ENCODE assay signal across 24 mouse cellular contexts in genomic region chr10:98135026-98135425, GRCm38 (mm10).
DNase-seq lines count a peak whose midpoint lies in the region; ATAC-seq and TF ChIP-seq lines count a peak whose summit lies in the region.
"Had no signal": no experiment of that assay in that cellular context is flagged by ENCODE, and none has a peak within 500 bp of the region (broad histone marks: within the 10 kb centered on the region; RNA-seq: fewer than 3 reads in every experiment).

No protein-coding gene starts in this region.

- H3K4me1 ChIP-seq in forebrain, embryonic 16.5 days (replicated peaks; ENCODE audit: control insufficient read depth, insufficient read depth, low read length): no peaks in the 10 kb centered on the region
- no peaks in the 10 kb centered on the region for H3K4me1 ChIP-seq in forebrain, embryonic 11.5 days (replicated peaks; ENCODE audit: control insufficient read depth, insufficient read depth, low read length)
- no peaks in the 10 kb centered on the region for H3K4me1 ChIP-seq in lung, embryonic 16.5 days (replicated peaks; ENCODE audit: control insufficient read depth, insufficient read depth, low read length)
- no peaks in the 10 kb centered on the region for H3K4me1 ChIP-seq in midbrain, embryonic 14.5 days (ENCODE audit: control insufficient read depth, insufficient read depth, low read length)
- H3K4me1 ChIP-seq: embryonic facial prominence, embryonic 13.5 days; forebrain, embryonic 10.5 days; hindbrain, embryonic 12.5 days; hindbrain, embryonic 15.5 days had no signal

- WGBS in forebrain, embryonic 16.5 days: 31% methylated on average over 1 of the region's 1 CpGs
- WGBS in forebrain, embryonic 11.5 days: 73% methylated on average over 1 of the region's 1 CpGs
- 40% methylated on average over 1 of the region's 1 CpGs for WGBS in lung, embryonic 16.5 days
- 79% methylated on average over 1 of the region's 1 CpGs for WGBS in midbrain, embryonic 14.5 days

- H3K4me3 ChIP-seq in forebrain, embryonic 16.5 days (replicated peaks; ENCODE audit: low read length): no peak overlapping the region
- H3K4me3 ChIP-seq in forebrain, embryonic 11.5 days (ENCODE audit: low read depth, low read length): no peak overlapping the region
- no peak overlapping the region for H3K4me3 ChIP-seq in layer of hippocampus, adult 2 months
- H3K4me3 ChIP-seq in lung, embryonic 16.5 days (ENCODE audit: low read length): no peak overlapping the region
- no peak overlapping the region for H3K4me3 ChIP-seq in midbrain, embryonic 14.5 days (replicated peaks; ENCODE audit: low read depth, low read length)
- H3K4me3 ChIP-seq: embryonic facial prominence, embryonic 13.5 days; erythroblast, embryonic 14.5 days; forebrain, embryonic 10.5 days; gastrocnemius, adult 2 months; hindbrain, embryonic 12.5 days; hindbrain, embryonic 15.5 days had no signal

- no peaks in the 10 kb centered on the region for H3K27me3 ChIP-seq in forebrain, embryonic 16.5 days (replicated peaks; ENCODE audit: control insufficient read depth, insufficient read depth, low read length)
- no peaks in the 10 kb centered on the region for H3K27me3 ChIP-seq in forebrain, embryonic 11.5 days (ENCODE audit: control insufficient read depth, insufficient read depth, low read length)
- H3K27me3 ChIP-seq in lung, embryonic 16.5 days (ENCODE audit: control insufficient read depth, insufficient read depth, low read depth, low read length): no peaks in the 10 kb centered on the region
- H3K27me3 ChIP-seq in midbrain, embryonic 14.5 days (ENCODE audit: control insufficient read depth, insufficient read depth, low read length): no peaks in the 10 kb centered on the region
- H3K27me3 ChIP-seq: embryonic facial prominence, embryonic 13.5 days; hindbrain, embryonic 12.5 days; hindbrain, embryonic 15.5 days; Patski had no signal

- H3K36me3 ChIP-seq in forebrain, embryonic 16.5 days (ENCODE audit: control insufficient read depth, insufficient read depth): no peaks in the 10 kb centered on the region
- H3K36me3 ChIP-seq in forebrain, embryonic 11.5 days (ENCODE audit: control insufficient read depth, insufficient read depth, low read length): no peaks in the 10 kb centered on the region
- no peaks in the 10 kb centered on the region for H3K36me3 ChIP-seq in lung, embryonic 16.5 days (ENCODE audit: control insufficient read depth, insufficient read depth, low read length)
- H3K36me3 ChIP-seq in midbrain, embryonic 14.5 days (ENCODE audit: control insufficient read depth, insufficient read depth, low read length): no peaks in the 10 kb centered on the region
- H3K36me3 ChIP-seq: embryonic facial prominence, embryonic 13.5 days; forebrain, embryonic 10.5 days; hindbrain, embryonic 12.5 days; hindbrain, embryonic 15.5 days had no signal

- H3K9me3 ChIP-seq in forebrain, embryonic 16.5 days (ENCODE audit: control insufficient read depth, low read length): no peaks in the 10 kb centered on the region
- no peaks in the 10 kb centered on the region for H3K9me3 ChIP-seq in forebrain, embryonic 11.5 days (ENCODE audit: control insufficient read depth, low read length)
- H3K9me3 ChIP-seq in lung, embryonic 16.5 days (ENCODE audit: control insufficient read depth, low read length): no peaks in the 10 kb centered on the region
- H3K9me3 ChIP-seq in midbrain, embryonic 14.5 days (ENCODE audit: control insufficient read depth, low read length): no peaks in the 10 kb centered on the region
- H3K9me3 ChIP-seq: embryonic facial prominence, embryonic 13.5 days; forebrain, embryonic 10.5 days; hindbrain, embryonic 12.5 days; hindbrain, embryonic 15.5 days had no signal

- no peak for DNase-seq in forebrain, embryonic 11.5 days (ENCODE audit: low spot score)
- peak in 1 of 2 experiments; percentile 21 for DNase-seq in layer of hippocampus, adult 2 months (ENCODE audit: low spot score in 2 of 2)
- DNase-seq in layer of hippocampus, postnatal 10 days (ENCODE audit: low spot score in 2 of 2): no peak
- DNase-seq in lung, adult 18-20 months: no peak
- DNase-seq in midbrain, embryonic 14.5 days: no peak
- DNase-seq: adrenal gland, postnatal 10 days; adrenal gland, postnatal 36 days; cerebellum, adult 11 months; cerebellum, adult 2 months; cerebellum, adult 9-11 months; cerebellum, postnatal 25 days; gastrocnemius, adult 2 months; gastrocnemius, postnatal 14 days; heart, adult 11 months had no signal

- H3K9ac ChIP-seq in forebrain, embryonic 16.5 days (replicated peaks; ENCODE audit: low read depth, low read length): no peak overlapping the region
- no peak overlapping the region for H3K9ac ChIP-seq in forebrain, embryonic 11.5 days (ENCODE audit: low read length)
- H3K9ac ChIP-seq in lung, embryonic 16.5 days (ENCODE audit: low read length): no peak overlapping the region
- H3K9ac ChIP-seq in midbrain, embryonic 14.5 days (replicated peaks; ENCODE audit: low read length): no peak overlapping the region
- H3K9ac ChIP-seq: embryonic facial prominence, embryonic 13.5 days; hindbrain, embryonic 12.5 days; hindbrain, embryonic 15.5 days had no signal

- no peak overlapping the region for H3K4me2 ChIP-seq in forebrain, embryonic 16.5 days (ENCODE audit: low read length)
- no peak overlapping the region for H3K4me2 ChIP-seq in forebrain, embryonic 11.5 days (ENCODE audit: low read depth, low read length, severe bottlenecking)
- no peak overlapping the region for H3K4me2 ChIP-seq in lung, embryonic 16.5 days (ENCODE audit: low read depth, low read length)
- H3K4me2 ChIP-seq in midbrain, embryonic 14.5 days (ENCODE audit: low read length): no peak overlapping the region
- H3K4me2 ChIP-seq: embryonic facial prominence, embryonic 13.5 days; heart, embryonic 11.5 days; hindbrain, embryonic 12.5 days; hindbrain, embryonic 15.5 days had no signal

- no peak overlapping the region for H3K27ac ChIP-seq in forebrain, embryonic 16.5 days (ENCODE audit: low read length)
- H3K27ac ChIP-seq in forebrain, embryonic 11.5 days (ENCODE audit: low read depth, low read length): no peak overlapping the region
- H3K27ac ChIP-seq in layer of hippocampus, adult 2 months: 0 out of 2 replicates have a peak overlapping the region, but pooled peaks have one; percentile 48
- no peak overlapping the region for H3K27ac ChIP-seq in lung, embryonic 16.5 days (ENCODE audit: low read length)
- H3K27ac ChIP-seq in midbrain, embryonic 14.5 days (replicated peaks; ENCODE audit: low read depth, low read length): no peak overlapping the region
- H3K27ac ChIP-seq: embryonic facial prominence, embryonic 13.5 days; forebrain, embryonic 10.5 days; gastrocnemius, adult 2 months; hindbrain, embryonic 12.5 days; hindbrain, embryonic 15.5 days had no signal

- 0 out of 2 replicates have a peak, but pooled peaks have one; percentile 38 for ATAC-seq in forebrain, embryonic 16.5 days
- ATAC-seq in forebrain, embryonic 11.5 days (replicated peaks; ENCODE audit: low FRiP score): no peak
- peak; percentile 52; the same call in 1 of the 2 replicates for ATAC-seq in lung, embryonic 16.5 days (ENCODE audit: low read depth)
- no peak for ATAC-seq in midbrain, embryonic 14.5 days (ENCODE audit: low FRiP score, low TSS enrichment)
- ATAC-seq: forebrain, embryonic 14.5 days; Patski had no signal

- TF ChIP-seq CTCF in layer of hippocampus, adult 2 months (conservative IDR thresholded peaks at IDR 0.05): no peak

Comparison
In these comparisons a context has a peak if more than half of its experiments do, and no peak if none do; other contexts are left out.
1. ATAC-seq: peak in forebrain, embryonic 16.5 days (single experiment) and lung, embryonic 16.5 days (single experiment); none in forebrain, embryonic 11.5 days (single experiment) and midbrain, embryonic 14.5 days (single experiment).